1 mouse cellular context compared by ENCODE assay signal in the genomic region with DNA sequence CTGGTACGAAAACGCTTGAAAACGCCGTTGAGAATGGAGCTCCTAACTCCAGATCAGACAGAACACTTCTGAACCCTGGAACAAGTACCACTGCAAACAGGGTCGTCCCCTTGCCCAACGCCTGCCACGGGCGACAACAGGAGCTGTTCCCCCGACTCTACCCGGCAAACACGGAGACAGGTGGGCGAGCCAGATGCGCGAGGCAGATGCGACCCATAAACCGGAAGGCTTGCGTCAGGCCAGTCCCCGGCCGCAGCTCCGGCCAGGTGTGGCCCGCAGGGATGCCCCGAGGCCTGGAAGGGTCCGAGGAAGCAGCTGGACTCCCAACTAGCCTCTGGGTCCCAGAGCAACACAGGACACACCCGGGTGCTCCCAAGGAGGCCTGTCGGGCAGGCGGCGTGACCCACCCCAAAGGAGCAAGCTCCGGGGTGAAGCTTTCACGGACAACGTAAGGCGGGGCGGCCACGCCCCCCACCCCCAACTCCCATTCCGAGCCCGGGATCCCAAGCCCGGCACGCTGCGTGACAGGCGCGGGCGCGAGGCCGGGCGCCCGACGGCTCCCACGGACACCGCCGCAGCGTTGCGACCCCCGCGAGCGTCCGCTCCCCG.
TF ChIP-seq lines count a peak whose summit lies in the region.

No protein-coding gene starts in this region.

TF ChIP-seq in CH12.LX, 34 proteins besides CTCF, POLR2A, EP300 and RAD21 (continued from another document):
- TF ChIP-seq MYC (IDR thresholded peaks at IDR 0.05; ENCODE audit: low read depth, low read length), result no peak
- no peak for TF ChIP-seq MEF2A (IDR thresholded peaks at IDR 0.05; ENCODE audit: borderline replicate concordance, low read depth, low read length)
- TF ChIP-seq ZC3H11A (IDR thresholded peaks at IDR 0.05; ENCODE audit: low read depth, low read length), result no peak
- TF ChIP-seq POLR2AphosphoS2 (IDR thresholded peaks at IDR 0.05; ENCODE audit: low read depth, low read length), result no peak
- no peak for TF ChIP-seq USF2 (conservative IDR thresholded peaks at IDR 0.05; ENCODE audit: low read depth, low read length)
